In the genomic region with DNA sequence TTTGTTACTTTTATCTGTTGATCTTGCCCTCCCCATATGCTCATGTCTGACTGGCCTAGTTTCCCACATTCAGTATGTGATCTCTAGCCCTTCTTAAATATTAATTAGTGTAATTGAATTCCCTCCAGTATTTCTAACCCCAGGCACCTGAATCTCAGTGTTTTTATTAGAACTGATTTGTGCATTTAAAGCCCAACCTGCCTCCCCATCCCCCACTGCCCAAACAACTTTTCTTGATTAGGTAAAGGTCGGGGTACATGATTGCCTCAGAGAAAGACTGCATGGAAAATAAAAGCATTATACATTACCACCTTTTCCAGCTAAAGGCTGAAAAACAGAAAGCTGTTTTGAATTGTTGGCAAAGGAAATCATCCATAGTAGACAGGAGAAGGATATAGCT, we compare ENCODE assay signal across 22 mouse cellular contexts.
DNase-seq lines count a peak whose midpoint lies in the region; ATAC-seq and TF ChIP-seq lines count a peak whose summit lies in the region.
"Had no signal": no experiment of that assay in that cellular context is flagged by ENCODE, and none has a peak within 500 bp of the region (broad histone marks: within the 10 kb centered on the region; RNA-seq: fewer than 3 reads in every experiment).

No protein-coding gene starts in this region.

- peaks cover 14% of the 10 kb centered on the region; the same call in 1 of the 2 replicates for H3K4me1 ChIP-seq in kidney, adult 2 months (ENCODE audit: control insufficient read depth, insufficient read depth, low read length)
- H3K4me1 ChIP-seq in liver, adult 2 months (ENCODE audit: control insufficient read depth, insufficient read depth, low read length): peaks cover 3% of the 10 kb centered on the region; the same call in 1 of the 2 replicates
- no peaks in the 10 kb centered on the region for H3K4me1 ChIP-seq in liver, embryonic 12.5 days
- H3K4me1 ChIP-seq: forebrain, embryonic 10.5 days; forebrain, embryonic 13.5 days; hindbrain, embryonic 13.5 days had no signal

- no peak overlapping the region for H3K4me3 ChIP-seq in kidney, adult 2 months (ENCODE audit: insufficient read depth, low read depth, low read length)
- H3K4me3 ChIP-seq in liver, adult 2 months (ENCODE audit: insufficient read depth, low read depth, low read length): no peak overlapping the region
- no peak overlapping the region for H3K4me3 ChIP-seq in liver, embryonic 12.5 days
- H3K4me3 ChIP-seq: forebrain, embryonic 10.5 days; forebrain, embryonic 13.5 days; gastrocnemius, adult 2 months; hindbrain, embryonic 13.5 days had no signal

- H3K36me3 ChIP-seq in kidney, adult 2 months (ENCODE audit: control insufficient read depth, insufficient read depth, low read length): peaks cover 2% of the 10 kb centered on the region
- peaks cover 12% of the 10 kb centered on the region for H3K36me3 ChIP-seq in liver, adult 2 months (ENCODE audit: control insufficient read depth, insufficient read depth, low read length)
- H3K36me3 ChIP-seq in liver, embryonic 12.5 days: no peaks in the 10 kb centered on the region
- H3K36me3 ChIP-seq: forebrain, embryonic 10.5 days; hindbrain, embryonic 13.5 days had no signal

- no peak for TF ChIP-seq POLR2A in kidney, adult 2 months (IDR thresholded peaks at IDR 0.05; ENCODE audit: low read depth, low read length)
- TF ChIP-seq POLR2A in liver, adult 2 months (IDR thresholded peaks at IDR 0.05; ENCODE audit: extremely low read depth, insufficient read depth, low read length): no peak
- no peak for TF ChIP-seq POLR2A in brain, embryonic 14.5 days (IDR thresholded peaks at IDR 0.05; ENCODE audit: borderline replicate concordance, extremely low read depth, insufficient read depth, insufficient read length, poor library complexity, severe bottlenecking)

- intact Hi-C loops in left cerebral cortex, postnatal 36 days (cut with DNase I): no loop called here

- peak; percentile 67 for DNase-seq in kidney, adult 2 months
- DNase-seq in kidney, adult 18-20 months: no peak
- DNase-seq in liver, adult 2 months (ENCODE audit: extremely low read depth, low read depth, low spot score): peak; percentile 48
- DNase-seq in brain, embryonic 14.5 days (ENCODE audit: low read depth): peak; percentile 20
- DNase-seq in kidney, postnatal 36 days: peak; percentile 38 to 48
- no peak for DNase-seq in left cerebral cortex, postnatal 36 days (ENCODE audit: low spot score in 2 of 2)
- DNase-seq: adrenal gland, adult 8-10 months; adrenal gland, postnatal 25 days; B cell, adult 2 months; cerebellum, adult 18-20 months; cerebellum, adult 9-10 months; cerebellum, postnatal 14 days; gastrocnemius, adult 2 months; gastrocnemius, postnatal 14 days; heart, adult 11 months had no signal

- H3K27ac ChIP-seq in kidney, adult 2 months (ENCODE audit: insufficient read depth, low read depth, low read length): no peak overlapping the region
- H3K27ac ChIP-seq in liver, adult 2 months (replicated peaks; ENCODE audit: insufficient read depth, low read depth, low read length): no peak overlapping the region
- no peak overlapping the region for H3K27ac ChIP-seq in liver, embryonic 12.5 days
- H3K27ac ChIP-seq: forebrain, embryonic 10.5 days; forebrain, embryonic 13.5 days; gastrocnemius, adult 2 months; hindbrain, embryonic 13.5 days had no signal

- no peak for ATAC-seq in liver, embryonic 12.5 days
- ATAC-seq: forebrain, embryonic 13.5 days; forebrain, embryonic 16.5 days; hindbrain, embryonic 16.5 days had no signal

- WGBS in kidney, adult 2 months: 47% methylated on average over 1 of the region's 1 CpGs
- 18% methylated on average over 1 of the region's 1 CpGs for WGBS in liver, adult 2 months
- 38% methylated on average over 1 of the region's 1 CpGs for WGBS in liver, embryonic 12.5 days (ENCODE audit: insufficient replicate concordance)

- no peak overlapping the region for H3K9ac ChIP-seq in liver, adult 2 months (ENCODE audit: low read depth, low read length)
- H3K9ac ChIP-seq in liver, embryonic 12.5 days: no peak overlapping the region
- H3K9ac ChIP-seq: forebrain, embryonic 13.5 days; hindbrain, embryonic 13.5 days had no signal

- H3K9me3 ChIP-seq in liver, embryonic 12.5 days (replicated peaks): no peaks in the 10 kb centered on the region
- H3K9me3 ChIP-seq: forebrain, embryonic 10.5 days; forebrain, embryonic 13.5 days; hindbrain, embryonic 13.5 days had no signal

- peaks cover 3% of the 10 kb centered on the region; the same call in 1 of the 2 replicates for H3K79me2 ChIP-seq in liver, adult 2 months (ENCODE audit: control insufficient read depth, insufficient read depth, low read length)

- TF ChIP-seq CTCF in kidney, adult 2 months (conservative IDR thresholded peaks at IDR 0.05; ENCODE audit: insufficient read depth, insufficient read length, low read depth, low read length): no peak
- no peak for TF ChIP-seq CTCF in liver, adult 2 months (IDR thresholded peaks at IDR 0.05; ENCODE audit: low read depth, low read length)
- TF ChIP-seq CTCF in brain, embryonic 14.5 days (IDR thresholded peaks at IDR 0.05; ENCODE audit: borderline replicate concordance, extremely low read depth, insufficient read depth, insufficient read length): no peak

- H3K4me2 ChIP-seq in liver, embryonic 12.5 days: no peak overlapping the region
- H3K4me2 ChIP-seq: forebrain, embryonic 13.5 days; heart, embryonic 11.5 days; hindbrain, embryonic 13.5 days had no signal

- no peaks in the 10 kb centered on the region for H3K27me3 ChIP-seq in kidney, adult 2 months (replicated peaks; ENCODE audit: control insufficient read depth, insufficient read depth, low read length)
- H3K27me3 ChIP-seq in liver, adult 2 months (ENCODE audit: control insufficient read depth, insufficient read depth, low read length): no peaks in the 10 kb centered on the region
- H3K27me3 ChIP-seq in liver, embryonic 12.5 days (replicated peaks): no peaks in the 10 kb centered on the region
- H3K27me3 ChIP-seq: forebrain, embryonic 13.5 days; hindbrain, embryonic 13.5 days had no signal

Comparison
In these comparisons a context has a peak if more than half of its experiments do, and no peak if none do; other contexts are left out.
1. DNase-seq: peak in kidney, adult 2 months (single experiment), liver, adult 2 months (single experiment), brain, embryonic 14.5 days (single experiment) and kidney, postnatal 36 days (2 of 2); none in kidney, adult 18-20 months (single experiment) and left cerebral cortex, postnatal 36 days (0 of 2).